Mouse (Mus musculus): ENCODE results near the gene Pxmp4. TPM values are rescaled to one million over a fixed set of nuclear protein-coding genes. Genes with fewer than 3 reads are reported as not detected.

Gene Pxmp4
- total RNA-seq (2015) (21.9 and 24.2 TPM in 2 replicates), total RNA-seq (2017) (24.4 and 27.1 TPM in 2 replicates)

DNA sequence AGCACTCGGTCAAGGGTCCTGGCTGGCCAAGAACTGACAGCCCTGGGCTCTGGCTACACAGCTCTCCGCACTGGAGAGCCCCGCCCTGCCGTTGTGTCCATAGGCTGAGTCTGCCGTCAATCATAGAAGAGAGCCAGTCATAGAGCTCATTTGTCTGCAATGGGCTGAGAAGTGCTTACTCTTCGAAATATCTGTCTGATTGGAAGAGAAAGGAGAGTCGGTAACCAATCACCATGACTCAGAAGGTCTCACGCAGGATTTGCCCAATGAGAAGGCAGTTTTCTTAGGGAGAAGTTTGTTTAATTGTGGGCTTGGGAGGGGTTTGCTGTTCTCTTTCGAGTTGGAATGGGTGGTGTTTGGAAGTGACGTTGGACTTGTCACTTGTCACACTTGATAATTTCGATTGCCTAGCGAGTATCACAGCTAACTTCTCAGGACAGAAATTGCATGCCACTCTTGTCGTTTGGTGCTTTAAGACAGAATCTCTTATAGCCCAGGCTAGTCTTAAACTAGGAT is at the start of gene Pxmp4:
TSS of gene Pxmp4 (minus strand) at position 71 of the 516 bp plus-strand sequence.
- ATAC-seq (ENCODE audit: poor library complexity, severe bottlenecking), result peak; percentile 94

DNA sequence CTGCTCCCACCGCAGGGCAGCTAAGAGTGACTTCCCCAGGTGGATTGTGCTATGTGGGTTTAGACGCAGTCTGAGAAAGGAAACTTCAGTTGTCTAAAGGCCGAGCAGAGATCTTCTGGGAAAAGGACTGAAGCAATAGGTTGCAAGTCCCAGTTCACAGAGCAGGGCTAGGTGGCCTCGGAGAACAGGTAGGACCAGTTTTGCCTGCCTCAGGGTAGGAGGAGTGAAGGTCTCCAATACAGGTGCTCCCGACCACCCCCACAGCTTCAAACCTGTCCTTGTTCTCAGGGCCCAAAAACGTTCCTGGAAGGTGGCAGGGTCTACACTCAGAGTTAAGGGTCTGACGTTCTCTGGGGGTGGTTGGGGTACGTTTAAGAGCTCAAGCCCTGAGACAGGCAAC is 47.9 kb upstream of the Pxmp4 start, which contains the start of gene Chmp4b:
TSS of gene Chmp4b (plus strand) at position 343 of the 400 bp plus-strand sequence.
- no peak for ATAC-seq (ENCODE audit: poor library complexity, severe bottlenecking)

GRCm38 (mm10) chr2:154650404-154650803 is 46.9 kb upstream of the Pxmp4 start:
- ATAC-seq (ENCODE audit: poor library complexity, severe bottlenecking), result no peak

- peak; percentile 78 for ATAC-seq (ENCODE audit: poor library complexity, severe bottlenecking)
These were observed 44.6 kb upstream of the Pxmp4 start for GRCm38 (mm10) chr2:154648086-154648485.

DNA sequence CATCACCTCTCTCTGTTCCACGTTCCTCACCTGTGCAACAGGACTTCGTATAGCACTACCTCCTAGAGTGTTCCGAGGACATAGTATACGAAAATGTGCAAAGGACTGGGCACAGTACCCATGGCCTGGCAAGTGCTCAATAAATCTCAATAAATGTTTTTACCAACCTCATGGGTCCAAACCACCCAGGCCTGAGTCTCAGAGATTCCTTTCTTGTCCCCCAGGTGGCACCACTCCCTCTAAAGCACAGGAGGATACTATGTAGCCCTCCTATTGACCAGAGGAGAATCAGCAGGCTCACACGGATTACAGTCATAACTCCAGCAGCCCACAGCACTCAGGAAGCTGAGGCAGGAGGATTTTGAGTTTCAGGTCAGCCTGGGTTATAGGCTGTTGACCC is 43.1 kb upstream of the Pxmp4 start:
- ATAC-seq (ENCODE audit: poor library complexity, severe bottlenecking), result peak; percentile 57

- ATAC-seq (ENCODE audit: poor library complexity, severe bottlenecking), result no peak
These were observed 39.3 kb upstream of the Pxmp4 start for GRCm38 (mm10) chr2:154642712-154643385.

- no peak for ATAC-seq (ENCODE audit: poor library complexity, severe bottlenecking)
These were observed 38.5 kb upstream of the Pxmp4 start for GRCm38 (mm10) chr2:154642005-154642459.

DNA sequence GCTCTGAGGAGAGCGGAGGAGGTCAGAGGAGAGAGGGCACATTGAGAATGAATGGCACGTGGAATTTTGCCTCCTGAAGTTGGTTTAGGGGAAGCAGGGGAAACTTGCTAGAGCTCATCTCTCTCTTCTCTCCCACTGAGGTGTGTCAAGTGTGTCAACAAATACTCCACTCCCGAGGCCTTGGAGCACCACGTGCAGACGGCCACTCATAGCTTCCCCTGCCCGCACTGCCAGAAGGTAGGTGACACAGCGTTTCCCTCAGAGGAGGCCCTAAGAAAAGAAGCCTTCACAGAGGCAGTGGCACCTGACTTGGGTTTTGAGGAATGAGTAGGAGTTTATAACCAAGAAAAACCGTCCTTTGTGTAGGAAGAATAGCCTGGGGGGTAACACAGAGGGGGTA is 37.7 kb upstream of the Pxmp4 start:
- no peak for ATAC-seq (ENCODE audit: poor library complexity, severe bottlenecking)

DNA sequence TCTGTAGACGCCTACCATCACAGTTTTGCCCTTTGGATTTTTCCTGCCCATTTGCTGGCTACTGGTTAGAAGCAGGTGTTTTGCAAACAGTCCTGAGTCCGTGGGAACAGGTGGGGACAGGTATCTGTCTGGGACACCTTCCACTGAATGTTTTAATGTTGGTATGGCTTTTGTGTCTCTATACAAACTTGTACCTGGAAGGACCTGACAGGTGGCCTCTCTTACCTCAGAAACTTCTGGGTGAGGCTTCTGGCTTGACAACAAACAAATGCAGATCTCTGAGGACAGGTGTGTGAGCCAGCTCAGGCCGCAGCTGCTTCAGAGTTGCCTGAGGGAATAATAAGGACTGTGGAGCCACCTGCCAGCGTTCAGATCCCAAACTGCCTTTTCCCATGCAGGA is 35.6 kb upstream of the Pxmp4 start:
- ATAC-seq (ENCODE audit: poor library complexity, severe bottlenecking), result no peak

DNA sequence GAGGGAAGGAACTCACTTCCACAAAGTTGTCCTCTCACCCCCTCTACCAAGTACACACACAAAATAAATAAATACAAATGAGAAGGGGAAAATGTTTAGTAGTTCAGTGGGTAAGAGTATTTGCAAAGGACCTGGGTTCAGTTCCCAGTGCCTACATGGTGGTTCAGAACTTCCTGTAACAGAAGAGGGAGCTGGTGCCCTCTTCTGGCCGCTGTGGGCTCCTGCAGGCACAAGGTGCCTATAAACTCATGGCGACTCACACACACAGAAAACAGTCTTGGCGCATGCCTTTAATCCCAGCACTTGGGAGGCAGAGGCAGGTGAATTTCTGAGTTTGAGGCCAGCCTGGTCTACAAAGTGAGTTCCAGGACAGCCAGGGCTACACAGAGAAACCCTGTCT is 35.0 kb upstream of the Pxmp4 start:
- ATAC-seq (ENCODE audit: poor library complexity, severe bottlenecking), result no peak

GRCm38 (mm10) chr2:154635826-154636225 is 32.3 kb upstream of the Pxmp4 start:
- ATAC-seq (ENCODE audit: poor library complexity, severe bottlenecking), result no peak

DNA sequence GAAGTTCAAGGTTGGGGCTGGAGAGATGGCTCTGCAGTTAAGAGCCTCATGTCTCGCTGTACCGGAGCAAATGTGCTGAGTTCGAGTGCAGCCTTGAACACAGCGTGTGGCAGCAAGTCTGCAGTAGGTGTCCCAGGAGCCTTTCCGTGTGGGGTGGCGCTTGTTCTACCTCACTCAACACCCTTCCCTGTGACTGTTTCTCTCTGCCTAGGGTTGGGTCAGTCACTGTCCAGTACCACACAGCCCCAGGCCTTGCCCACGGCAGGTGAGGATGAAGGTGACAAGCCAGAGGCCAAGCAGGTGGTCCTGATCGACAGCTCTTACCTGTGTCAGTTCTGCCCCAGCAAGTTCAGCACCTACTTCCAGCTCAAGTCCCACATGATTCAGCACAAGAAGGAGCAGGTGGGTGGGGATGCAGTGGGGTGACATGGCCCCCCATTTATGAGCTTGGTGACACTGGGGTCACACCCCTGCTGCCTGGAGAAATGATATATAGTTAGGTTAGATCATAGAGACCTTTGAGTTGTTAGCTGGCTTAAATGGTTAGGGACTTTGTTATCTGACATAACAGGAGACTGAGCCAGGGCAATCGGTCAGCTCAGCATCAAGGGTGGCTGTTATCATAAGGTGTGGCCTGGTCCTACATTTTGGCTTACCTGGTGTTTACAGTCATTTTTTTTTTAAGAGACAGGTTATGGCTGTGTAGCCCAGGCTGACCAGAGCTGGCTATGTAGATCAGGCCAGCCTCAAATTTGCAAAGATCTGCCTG is 30.6 kb upstream of the Pxmp4 start:
- no peak for ATAC-seq (ENCODE audit: poor library complexity, severe bottlenecking)

DNA sequence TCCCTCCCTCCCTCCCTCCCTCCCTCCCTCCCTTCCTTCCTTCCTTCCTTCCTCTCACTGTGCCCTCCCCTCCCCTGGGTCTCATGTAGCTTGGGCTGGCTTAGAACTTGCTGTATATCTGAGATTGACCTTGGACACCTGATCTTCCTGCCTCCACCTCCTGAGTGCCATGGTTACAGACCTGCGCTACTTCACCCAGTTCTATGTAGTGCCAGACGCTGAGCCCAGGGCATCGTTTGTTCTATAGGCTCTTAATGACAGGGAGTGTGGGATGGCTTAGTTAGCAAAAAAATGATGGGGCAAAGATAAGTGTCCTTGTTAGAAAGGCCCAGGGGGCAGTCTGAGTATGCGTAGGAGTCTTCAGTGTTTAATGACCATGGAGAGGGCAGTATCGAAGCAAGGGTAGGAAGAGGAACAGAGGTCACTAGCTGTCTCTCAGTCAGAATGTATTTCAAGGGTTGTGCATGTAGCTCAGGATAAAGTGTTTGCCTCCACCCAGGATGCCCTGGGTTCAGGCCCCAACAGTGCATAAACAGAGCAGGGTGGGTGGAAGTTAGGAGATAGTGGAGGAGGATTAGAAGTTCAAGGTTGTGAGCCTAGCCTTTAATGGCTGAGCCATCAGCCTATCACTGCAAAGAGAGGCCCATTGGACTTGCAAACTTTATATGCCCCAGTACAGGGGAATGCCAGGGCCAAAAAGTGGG is 29.7 kb upstream of the Pxmp4 start:
- no peak for ATAC-seq (ENCODE audit: poor library complexity, severe bottlenecking)

DNA sequence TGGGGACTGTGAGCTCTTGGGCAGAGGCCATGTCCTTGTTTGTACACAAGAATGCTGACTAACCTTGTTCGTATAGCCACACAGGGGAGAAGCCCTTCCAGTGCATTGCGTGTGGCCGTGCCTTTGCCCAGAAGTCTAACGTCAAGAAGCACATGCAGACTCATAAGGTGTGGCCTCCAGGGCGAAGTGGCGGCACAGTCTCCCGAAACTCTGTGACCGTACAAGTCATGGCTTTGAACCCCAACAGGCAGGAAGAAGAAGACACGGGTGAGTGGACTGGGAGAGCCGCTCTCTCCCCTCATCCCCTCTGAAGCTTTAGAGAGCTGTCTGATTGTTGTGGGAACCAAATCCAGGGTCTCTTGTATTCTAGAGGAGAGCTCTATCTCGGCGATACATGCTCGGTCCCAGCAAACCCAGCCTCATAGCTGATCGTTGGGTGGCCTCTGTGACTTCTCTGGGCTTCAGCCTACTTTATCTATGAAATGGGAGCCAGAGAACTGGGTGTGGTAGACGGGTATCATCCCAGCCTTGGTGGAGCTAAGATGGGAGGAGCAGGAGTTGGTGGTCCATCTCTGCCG is 28.8 kb upstream of the Pxmp4 start:
- no peak for ATAC-seq (ENCODE audit: poor library complexity, severe bottlenecking)

DNA sequence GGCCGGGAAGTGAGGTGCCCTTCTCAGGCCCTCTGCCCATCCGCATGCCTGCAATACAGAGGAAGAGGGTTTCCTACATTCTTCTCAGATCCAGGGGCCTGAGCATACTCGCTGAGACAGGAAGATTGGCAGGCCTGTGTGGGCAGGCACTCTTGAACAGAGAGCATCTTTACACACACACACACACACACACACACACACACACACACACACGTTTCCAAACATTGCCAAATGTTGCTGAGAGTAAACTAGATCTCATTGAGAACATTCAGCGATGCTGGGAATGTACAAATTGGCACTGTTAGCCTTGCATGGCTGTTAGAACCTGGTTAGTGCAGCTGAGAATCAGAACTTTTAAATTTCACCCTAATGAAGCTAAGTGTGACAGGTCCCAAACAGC is 27.0 kb upstream of the Pxmp4 start:
- no peak for ATAC-seq (ENCODE audit: poor library complexity, severe bottlenecking)

GRCm38 (mm10) chr2:154624137-154624536 is 20.6 kb upstream of the Pxmp4 start:
- no peak for ATAC-seq (ENCODE audit: poor library complexity, severe bottlenecking)

- ATAC-seq (ENCODE audit: poor library complexity, severe bottlenecking), result no peak
These were observed 18.2 kb upstream of the Pxmp4 start for GRCm38 (mm10) chr2:154621684-154622083.

DNA sequence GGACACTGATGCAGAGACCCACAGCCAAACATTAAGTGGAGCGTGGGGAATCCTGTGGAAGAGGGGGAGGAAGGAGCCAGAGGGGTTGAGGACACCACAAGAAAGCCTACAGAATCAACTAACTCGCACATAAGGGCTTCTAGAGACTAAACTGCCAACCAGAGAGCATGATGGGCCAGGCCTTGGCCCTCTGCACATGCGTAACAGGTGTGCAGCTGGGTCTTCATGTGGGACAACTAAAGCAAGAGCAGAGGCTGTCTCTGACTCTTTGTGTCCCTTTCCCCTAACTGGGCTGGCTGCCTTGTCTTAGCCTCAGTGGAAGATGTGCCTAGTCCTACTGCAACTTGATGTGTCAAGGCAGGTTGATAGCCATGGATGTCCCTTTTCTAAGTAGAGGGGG is 13.6 kb upstream of the Pxmp4 start:
- no peak for ATAC-seq (ENCODE audit: poor library complexity, severe bottlenecking)

DNA sequence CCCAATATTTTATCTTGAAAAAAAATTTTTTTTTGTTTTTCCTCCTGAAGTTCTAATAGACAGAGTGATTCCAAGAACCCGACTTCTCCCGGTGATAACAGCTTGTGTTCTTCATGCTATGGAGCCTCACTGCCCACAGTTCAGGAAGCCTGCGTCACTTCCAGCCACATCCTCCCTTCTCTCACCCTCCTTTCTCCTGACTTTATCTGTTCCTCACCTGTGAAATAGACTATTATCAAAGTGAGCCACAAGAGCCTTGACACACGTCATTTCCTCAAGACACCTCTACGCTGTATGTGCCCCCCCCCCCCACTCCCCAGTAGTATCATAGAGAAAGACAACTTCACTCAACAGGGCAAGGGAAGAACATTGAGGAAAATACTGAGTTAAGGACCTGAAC is 12.2 kb upstream of the Pxmp4 start:
- no peak for ATAC-seq (ENCODE audit: poor library complexity, severe bottlenecking)

DNA sequence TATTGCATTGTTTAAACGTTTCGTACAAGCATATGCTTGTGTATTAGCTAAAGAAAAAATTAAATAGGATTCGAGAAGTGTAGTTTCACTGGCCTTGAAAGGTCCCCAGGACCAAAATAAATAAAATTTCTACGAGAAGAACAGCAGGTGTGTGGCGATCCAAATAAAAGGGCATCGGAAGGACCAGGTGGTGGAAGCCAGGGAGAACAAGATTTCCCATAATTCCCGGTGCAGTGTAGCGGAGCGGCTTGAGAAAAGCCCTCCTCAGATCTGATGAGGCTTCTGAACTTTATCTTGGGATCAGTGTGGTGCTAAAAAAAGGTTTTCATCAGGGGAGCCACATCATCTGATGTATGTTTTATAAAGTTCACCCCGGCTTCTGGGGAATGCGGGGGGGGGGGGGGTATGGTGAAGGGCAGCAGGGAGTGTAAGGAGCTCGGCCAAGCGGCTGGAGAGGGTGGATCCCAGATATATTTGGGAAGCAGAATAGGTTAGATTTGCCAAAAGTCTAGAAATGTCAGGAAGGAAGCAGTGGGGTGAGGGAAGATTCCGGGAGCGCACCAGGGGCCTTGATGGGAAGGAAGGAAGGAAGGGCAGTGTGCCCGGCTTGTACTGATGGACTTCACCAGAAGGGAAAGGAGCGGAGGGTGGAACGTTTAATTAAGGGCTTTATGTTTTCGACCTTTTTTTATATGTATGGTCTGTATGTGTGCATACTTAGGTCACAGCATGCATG is 11.5 kb upstream of the Pxmp4 start:
- ATAC-seq (ENCODE audit: poor library complexity, severe bottlenecking), result no peak
